Mouse (Mus musculus) cerebellum, postnatal 4 days (tissue): ENCODE data around the gene Zfyve19.

ENCODE experiments used
- DNase-seq, 2 experiments: peaks; one replicate each; pipeline ENCODE4 v3.0.0; 2022; ENCODE audit warnings: low spot score in 2 of 2, mixed read lengths in 1 of 2

Zfyve19 gene

DNA sequence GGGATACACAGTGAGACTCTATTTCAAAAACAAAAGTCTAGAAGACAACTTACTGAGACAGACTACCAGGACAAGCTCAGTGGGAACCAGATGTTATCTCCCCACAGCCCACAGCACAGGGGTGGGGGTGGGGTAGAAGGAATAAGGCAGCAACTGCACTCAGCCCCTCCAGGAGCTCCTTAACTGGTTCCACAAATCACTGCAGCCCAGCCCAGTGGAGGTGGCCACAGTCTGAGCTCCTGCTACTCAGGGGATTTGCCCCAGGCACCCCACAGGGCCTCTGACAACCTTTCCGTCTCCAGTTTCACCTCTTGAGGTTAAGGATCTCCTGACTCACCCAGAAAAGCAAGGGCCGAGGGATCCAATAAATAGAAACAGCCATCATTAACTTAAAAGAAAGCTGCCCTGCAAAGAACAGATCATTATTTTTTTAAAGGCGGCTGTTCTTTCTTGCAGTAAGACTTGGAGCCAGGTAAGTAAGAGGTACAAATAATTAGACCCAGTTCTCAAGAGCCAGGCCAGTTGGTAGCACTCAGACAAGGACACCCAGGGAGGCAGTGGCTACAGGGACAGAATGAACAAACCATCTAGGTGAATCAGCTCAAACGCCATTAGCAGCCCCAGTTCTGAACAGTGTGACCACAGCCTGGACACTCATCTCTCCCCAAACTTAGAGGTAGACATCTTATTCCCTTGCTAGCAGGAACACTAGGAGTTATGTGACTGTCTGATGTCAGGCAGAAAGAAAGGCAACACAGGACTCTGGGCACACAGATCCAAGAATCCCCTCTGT is 11.9 kb upstream of the Zfyve19 start:
- no peak for DNase-seq

DNA sequence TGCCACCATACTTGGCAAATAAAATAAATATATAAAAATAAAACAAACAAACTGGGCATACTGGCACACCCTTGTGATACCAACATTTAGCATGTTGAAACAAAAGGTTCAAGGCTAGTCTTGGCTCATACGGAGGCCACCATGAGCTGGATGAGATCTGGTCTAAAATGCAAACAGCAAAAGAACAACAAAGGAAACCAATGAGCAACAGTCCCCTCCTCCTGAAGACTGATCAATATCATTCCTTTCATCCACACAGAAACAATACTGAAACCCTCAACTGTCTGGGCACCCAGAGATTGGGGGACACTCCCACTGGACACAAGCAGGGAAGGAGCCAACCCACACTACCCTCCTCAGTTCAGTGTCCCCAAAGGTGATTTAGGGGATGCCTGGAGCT is 10.9 kb upstream of the Zfyve19 start:
- DNase-seq, result no peak

DNA sequence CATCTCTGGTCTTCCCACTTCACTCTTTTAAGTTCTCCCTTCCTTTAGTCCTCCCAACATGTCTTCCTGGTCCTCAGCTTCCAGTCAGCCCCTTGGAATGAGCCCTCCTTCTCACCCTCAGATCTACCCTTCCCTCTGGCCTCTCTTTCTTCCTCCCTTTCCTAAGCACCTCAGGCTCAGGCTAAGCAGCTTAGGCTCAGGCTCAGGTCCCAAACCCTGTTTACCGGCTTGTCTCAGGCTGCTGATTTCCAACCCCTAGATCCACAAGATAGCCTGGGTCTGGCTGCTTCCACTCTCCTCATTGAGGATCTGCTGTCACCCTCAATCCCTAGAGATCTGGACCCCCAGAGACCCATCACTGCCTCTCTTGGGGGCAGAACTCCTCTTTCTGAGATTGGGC is 10.4 kb upstream of the Zfyve19 start:
- DNase-seq, result no peak

DNA sequence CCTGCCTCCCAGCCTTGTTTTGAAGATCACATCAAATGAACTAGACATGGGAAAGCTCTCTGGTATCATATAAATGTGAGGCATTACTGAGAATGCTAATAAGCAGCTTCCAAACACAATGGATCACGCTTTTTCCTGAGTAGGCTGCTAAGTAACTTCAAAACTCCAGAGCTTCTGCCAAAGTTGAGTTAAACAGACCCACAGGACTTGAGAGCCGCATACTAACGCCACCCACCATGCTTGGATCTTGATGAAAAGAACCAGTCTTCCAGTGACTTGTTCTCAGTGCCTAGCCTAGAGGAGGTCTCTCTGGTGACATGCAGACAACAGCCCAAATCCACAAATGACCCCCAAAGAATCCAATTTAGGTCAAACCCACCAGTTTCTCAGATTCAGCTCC is 9.5 kb upstream of the Zfyve19 start:
- DNase-seq, result no peak

DNA sequence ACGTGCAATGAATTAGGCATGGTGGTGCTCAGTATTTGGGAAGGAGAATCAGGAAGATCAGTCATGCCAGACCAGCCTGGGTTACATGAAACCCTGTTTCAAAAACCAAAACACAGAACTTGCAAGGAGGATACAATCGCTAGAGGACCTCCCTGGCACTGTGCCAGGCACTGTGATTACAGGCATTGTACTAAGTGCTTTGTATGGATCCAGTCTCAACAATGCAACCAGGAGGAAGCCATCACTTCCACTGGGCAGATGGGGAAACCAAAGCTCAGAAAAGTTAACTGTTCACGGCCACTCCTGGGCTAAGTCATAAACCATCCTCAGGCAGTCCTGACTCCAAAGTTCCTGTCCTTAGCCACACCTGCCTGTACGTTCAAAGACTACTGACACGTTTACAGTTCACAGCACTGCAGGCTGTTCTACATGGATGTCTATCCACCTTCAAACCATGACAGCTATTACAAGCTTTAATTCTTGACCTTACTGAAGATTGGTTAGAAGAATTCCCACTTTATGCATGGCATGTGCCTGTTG is 5.4 kb upstream of the Zfyve19 start:
- DNase-seq, result no peak

DNA sequence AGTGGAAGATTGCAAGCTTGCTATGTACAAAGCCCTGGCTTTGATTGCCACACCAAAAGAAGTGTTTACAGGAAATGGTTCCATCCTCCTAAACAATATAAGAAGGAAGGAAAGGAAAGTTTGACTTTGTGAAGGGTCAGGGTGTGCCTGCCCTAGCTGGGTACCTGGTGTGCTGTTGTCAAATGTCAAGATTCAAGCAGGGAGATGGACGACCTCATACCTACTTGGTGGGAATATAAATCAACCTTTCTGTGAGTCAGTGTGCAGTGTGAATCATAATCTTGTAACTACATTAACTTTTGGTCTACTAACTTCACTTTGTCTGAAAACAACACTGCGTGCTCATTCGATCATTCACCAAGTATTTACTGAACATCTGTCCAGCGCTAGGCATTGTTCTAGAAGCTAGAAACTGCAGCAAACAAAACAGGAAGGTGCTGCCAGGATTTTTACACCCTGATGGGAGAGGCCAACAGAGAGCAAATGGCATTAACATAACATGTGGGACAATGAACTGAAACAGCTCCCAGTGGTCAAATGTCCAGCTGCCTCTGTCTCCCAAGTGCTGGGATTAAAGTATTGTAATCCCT is 4.5 kb upstream of the Zfyve19 start:
- no peak for DNase-seq

DNA sequence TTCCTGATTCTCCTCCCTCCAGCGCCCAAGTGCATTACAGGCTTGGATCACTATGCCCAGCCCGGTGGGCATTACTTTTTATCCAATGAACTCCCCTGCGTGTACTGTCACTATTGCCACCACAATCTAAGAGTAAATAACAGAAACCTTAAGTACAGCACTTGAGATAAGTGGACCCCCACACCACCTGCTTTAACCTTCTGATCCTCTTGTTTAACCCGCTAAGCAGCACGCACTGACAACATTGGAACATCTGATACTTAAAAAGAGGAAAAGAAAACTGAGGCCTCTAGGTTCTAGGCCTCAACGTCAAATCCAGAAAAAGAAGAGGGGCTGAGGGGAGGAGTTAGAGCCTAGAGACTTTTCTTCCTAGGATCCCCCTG is 465 bp upstream of the Zfyve19 start:
- no peak for DNase-seq

DNA sequence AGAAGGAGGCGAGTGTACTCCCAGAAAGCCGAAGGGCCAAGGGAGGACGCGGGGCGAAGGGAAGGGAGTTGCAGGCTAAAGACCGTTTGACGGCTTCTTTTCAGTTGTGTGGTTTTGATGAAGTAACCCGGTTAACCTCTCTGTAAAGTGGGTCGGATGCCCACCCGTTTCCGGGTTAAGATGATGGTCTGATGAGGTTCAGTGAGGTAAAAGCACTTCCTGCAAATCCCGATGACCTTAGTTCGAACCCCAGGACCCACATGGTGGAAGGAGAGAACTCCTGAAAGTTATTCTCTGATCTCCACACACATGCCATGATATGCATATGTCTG is 725 bp downstream of the Zfyve19 start:
- no peak for DNase-seq

DNA sequence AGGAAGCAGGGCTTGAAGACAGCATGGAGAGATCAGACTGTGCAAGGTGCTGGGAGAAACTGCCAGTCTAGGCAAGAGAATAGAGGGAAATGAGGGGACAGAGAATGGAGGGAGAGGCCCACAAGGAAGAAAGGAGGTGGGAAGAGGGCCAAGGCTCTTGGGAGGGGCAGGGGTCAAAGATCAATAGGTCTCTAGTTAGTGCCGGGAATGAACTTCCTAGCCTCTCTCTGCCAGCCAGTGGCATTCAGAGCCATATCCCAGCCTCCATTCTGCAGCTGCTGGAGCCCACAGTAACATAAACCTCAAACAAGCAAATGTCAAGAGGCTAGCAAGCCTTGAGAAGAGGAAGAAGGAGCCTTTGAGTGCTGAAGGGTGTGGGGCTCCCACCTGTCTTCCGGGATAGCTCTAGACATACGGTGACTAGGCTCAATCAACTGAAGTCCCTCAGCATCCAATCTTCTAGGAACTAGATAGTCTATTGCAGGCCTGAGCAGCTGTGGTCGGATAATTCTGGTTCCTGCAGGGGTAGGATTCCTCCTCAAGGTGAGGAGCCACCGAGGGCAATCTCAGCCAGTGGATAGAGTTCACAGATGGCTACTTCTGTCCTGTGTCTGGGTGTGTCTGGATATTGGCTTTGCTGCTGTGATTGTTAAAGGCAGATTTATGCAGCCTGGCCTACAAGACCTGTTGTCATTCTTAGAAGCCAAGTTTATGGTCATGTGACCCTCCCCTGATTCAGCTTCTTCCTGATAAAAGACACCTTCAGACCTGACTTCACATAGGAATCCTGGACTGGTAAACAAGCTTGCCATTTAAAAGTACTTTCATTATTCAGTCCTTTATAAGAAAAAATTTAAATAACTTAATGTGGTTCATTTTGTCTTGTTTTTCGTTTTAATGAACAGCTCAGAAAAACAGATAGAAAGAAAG is 21.6 kb downstream of the Zfyve19 start, which contains the start of gene Ppp1r14d:
Gene Ppp1r14d, minus strand, starts transcription at position 132 of the 930 bp plus-strand sequence.
- DNase-seq, result no peak

DNA sequence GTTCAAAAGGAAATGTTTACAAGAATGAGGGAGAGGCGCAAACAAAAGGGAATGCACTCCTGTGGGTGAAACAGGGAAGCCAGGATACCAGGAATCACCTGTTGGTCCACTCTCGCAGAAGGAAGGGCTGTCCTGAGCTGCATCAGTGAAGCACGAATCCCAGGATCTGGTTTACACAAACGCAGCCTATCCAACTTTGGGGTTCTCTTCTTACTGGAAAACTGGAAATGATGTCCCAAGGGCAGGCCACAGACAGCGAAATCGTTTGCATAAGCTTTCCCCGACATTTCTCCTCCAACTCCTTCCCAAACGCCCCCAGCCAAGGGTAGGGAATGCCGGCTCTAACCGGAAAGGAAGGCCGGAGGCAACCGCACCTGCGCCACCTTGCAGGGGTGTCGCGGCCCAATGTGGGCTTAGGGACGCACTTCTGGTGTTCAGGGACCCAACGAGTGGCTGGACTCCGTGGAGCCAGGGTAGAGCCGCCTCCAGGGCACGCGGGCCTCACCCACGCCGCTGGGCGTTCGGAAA is 28.3 kb downstream of the Zfyve19 start:
- no peak for DNase-seq

DNA sequence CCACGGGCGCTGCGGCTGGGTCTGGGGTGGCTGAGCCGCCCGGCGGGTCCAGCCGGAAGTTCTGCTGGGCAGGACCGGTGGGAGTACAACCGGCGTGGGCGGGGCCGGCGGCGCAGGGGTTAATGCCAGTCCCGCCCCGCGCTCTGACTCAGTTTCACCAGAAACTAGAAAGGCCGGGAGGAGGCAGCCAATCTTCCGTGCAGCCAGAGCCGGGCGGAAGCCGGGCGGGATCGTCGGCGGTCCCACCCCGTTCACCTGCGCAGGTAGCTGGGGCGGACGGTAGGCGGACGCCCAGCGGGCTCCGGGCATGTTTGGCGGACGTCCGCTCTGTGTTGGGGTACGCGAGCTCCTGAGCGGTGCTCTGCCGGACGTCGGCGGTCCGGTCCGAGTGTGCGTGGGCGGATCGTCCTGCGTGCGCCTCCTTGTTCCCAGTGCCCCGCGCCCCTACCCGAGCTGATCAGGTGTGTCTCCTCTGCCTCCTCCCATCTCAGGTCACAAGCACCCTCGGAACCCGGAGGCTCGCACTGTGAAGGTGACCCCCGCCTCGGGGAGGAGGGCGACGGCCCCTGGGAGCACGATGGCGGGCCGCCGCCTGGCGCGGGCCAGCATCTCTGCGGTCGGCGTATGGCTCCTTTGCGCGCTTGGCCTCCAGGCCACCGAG is 28.9 kb downstream of the Zfyve19 start, which contains the start of gene Spint1:
Gene Spint1, plus strand, starts transcription at position 153 of the 661 bp plus-strand sequence.
- no peak for DNase-seq

DNA sequence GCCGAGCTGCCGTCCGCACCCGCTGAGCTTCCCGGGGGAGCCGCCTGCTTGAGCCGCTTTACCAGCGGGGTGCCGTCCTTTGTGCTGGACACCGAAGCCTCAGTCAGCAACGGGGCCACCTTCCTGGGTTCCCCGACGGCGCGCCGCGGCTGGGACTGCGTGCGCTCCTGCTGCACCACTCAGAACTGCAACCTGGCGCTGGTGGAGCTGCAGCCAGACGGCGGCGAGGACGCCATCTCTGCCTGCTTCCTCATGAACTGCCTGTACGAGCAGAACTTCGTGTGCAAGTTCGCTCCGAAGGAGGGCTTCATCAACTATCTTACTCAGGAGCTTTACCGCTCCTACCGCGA is 29.4 kb downstream of the Zfyve19 start:
- DNase-seq, result peak in 1 of 2 experiments; percentile 8

DNA sequence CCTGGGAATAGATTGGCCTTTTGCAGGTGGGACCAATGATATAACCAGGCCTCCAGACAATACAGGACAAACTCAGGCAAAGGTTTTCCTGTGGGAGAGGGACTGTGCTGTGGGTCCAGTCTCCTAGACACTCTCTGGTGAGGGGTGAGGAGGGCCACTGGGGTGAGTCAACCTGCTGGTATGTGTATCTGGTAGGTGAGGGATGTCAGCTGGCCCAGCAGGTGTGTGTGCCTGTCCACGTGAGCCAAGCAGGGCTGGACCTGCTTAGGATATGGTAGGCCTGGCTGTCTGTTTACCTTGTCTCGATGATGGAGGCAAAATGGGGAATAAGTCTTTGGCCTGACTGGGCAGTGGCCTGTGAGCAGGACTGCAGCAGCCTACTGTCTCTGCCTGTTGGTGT is 30.3 kb downstream of the Zfyve19 start:
- no peak for DNase-seq

DNA sequence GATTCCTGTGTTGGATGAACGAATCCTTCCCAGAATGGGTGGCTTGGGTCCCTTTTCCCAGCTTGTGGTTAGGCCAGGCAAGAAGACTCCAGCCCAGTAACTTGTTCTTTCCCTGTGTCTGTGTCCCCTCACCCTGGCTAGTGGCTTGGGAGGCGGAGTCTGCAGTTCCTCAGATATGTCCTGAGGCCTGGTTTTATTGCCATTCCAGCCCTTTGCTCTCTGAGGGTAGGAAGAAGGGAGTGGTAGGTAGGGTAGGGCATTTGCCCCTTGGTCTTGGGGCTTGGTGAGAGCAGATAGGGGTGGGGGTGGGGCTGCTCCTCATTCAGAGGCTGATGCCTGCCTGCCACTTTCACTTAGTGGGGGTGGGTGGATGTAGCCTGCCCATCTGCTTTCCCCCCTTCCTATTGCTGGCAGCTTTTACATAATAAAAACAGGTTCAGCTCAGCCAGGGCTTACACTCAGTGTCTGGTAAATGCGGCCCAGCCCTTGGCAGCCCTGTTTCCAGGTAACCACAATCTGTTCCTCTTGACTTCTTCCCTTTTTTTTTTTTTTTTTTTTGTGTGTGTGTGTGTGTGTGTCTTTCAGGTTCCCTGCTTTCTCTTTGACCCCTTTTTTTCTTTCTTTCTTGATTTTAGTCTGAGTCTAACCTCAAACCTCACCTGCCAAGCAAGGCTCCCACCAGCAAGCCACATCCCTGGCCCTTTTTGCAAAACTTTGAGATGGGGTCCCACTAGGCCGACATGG is 31.8 kb downstream of the Zfyve19 start:
- DNase-seq, result no peak

DNA sequence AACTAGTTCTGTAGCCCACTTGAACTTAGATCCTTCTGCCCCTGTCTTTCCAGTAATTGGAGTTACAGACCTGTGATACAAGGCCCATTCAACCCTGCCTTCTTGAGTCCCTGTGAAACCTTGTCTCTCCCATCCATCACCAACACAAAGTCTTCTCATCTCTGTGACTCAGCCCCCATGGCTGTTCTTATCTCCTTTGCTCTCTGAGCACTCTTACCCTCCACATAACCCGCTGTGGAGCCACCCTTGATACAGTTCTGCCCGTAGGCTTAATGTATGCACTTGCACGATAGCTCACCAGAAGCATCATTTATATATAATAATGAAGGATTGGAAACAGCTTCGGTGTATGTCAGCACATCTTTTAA is 32.4 kb downstream of the Zfyve19 start:
- no peak for DNase-seq

DNA sequence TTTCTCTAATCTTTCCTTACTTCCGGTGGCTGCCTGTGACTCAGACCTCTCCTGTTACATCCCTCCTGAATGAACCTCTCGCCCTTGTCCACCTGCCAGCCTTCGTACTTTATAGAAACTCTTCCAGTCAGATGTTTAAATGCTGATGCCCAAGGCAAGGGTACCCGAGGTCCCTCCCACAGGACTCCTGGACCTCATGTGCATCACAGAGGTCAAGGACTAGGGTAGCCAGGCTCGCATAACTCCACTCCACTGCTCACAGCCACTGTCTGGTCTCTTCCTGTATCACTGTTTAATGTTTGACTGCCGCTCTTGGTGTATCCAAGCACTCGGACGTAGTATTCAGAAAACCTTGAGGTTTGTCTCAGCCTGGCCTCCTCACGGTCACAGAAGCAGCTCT is 34.1 kb downstream of the Zfyve19 start:
- DNase-seq, result no peak

DNA sequence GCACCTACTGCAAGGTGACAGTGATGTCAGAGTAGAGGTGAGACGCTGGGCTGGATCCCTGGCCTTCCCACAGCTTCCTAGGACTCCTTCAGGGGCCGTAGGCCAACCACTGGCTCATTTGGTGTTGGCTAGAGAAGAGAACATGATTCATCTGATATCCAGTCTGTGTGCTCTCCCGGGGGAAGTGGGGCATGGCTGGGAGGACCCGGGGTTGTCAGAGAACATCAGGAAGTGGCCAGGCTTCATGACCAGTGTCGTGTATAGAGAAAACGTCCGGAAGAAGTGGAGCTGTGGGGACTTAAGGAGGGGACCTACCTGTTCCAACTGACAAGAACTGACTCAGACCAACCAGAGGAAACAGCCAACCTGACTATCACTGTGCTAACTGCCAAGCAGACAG is 36.8 kb downstream of the Zfyve19 start:
- no peak for DNase-seq

DNA sequence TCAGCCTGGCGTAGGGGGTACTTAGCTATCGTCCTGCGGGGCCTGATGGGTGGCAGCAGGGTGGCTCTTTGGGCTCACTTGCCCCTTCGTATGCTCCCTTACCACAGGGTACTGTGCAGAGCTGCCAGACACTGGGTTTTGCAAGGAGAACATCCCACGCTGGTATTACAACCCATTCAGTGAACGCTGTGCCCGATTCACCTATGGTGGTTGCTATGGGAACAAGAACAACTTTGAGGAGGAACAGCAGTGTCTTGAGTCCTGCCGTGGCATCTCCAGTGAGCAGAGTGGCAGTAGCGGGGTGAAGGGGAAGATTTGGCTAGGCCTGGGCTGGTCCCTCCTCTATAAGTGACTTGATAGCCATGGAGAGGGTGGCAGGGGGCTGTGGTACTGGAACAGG is 39.5 kb downstream of the Zfyve19 start:
- no peak for DNase-seq

DNA sequence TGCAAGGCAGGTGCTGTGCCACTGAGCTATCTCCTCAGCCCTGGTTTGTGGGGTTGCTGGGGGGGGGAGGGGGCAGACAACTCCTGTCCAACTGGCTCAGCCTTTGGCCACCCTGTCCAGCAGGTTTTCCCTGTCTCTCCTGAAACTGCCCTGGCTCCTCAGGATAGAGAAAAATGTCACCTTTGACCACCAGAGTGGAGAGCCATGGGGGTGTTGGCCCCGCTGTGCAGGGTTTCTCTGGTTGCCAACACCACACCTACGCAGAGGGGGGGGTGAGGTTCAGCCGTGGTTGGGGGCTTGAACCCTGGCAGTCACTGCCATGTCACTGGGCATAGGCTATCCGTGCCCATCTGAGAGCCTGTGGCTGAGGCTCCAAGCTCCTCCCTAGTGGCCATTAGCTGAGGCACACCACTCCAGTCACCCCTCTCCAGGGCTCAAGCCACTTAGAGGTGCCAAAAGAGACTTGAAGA is 41.2 kb downstream of the Zfyve19 start:
- no peak for DNase-seq

DNA sequence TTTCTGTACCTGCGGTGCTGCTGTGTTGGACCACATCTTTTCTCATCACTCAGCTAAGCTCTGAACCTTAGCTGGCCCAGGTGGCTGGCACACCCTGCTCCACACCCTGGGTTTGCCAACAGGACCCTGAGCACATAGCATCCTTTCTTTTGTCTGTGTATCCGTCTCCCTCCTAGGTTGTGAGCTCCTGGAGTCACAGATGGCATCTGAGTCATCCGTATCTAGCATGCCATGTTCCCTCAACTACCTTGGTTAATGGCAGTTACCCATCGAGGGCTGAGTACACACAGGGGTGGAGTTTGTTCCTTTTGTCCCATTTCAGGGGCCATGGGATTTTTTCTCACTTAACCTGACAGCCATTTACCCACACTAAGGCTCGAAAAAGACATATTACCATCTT is 42.0 kb downstream of the Zfyve19 start:
- no peak for DNase-seq
